Mouse (Mus musculus) heart, postnatal 25 days (tissue): ENCODE results near the gene 4931440F15Rik. TPM values are rescaled to one million over a fixed set of nuclear protein-coding genes. Genes with fewer than 3 reads are reported as not detected.

Experiments used
- DNase-seq: peaks from one replicate; pipeline ENCODE4 v3.0.0; 2022; ENCODE audit warnings: low spot score
- intact Hi-C: fragments of 180-260 bp; cut with DNase I; formaldehyde crosslinking; loops from one replicate; pipeline ENCODE4 v1.15.1; 2025
- total RNA-seq, 2 experiments: library from RNA; stranded (reverse); gene quantifications; 2 replicates each; pipeline ENCODE4 v1.2.3; 2021

Gene 4931440F15Rik
- total RNA-seq, 2 experiments from 2014 or later, result 1.8 to 2.3 TPM

DNA sequence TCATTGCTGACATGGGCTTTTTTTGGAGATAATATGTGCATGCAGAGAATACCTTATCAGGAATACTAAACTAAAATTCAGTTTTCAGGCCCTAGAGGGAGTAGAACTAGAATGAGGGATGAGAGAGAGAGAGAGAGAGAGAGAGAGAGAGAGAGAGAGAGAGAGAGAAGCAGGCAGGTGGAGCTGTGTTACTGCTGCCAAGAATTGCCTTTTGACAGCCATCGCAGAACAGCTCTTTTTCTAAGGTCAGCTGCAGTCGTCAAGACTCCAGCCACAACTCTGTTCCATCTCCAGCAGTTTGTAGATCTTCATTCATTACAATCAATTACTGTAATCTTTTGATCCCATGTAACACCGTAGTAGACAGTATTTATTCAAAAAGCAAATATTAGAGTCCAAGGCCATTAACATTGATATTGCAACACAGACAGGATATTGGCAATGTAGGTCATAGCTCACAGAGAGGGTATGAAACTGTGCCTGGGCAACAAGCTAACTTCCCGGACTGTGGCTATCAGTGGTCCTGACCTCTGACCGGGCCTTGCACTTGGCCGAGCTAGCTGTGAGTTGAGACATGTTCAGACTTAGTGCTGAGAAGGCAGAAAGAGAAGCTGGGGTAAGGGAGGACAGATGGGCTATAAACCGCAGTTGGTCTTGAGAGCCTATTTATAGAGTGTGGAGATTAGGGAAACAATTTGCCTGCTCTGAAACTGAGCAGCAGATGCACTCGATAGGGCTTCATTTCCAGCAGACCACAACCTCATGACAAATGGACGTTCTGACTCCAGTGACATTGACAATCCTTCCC, 17.1 kb downstream of the 4931440F15Rik start:
- intact Hi-C loops, result no loop called here
- DNase-seq, result peak; percentile 12

GRCm38 (mm10) chr11:29807325-29807724, 18.1 kb downstream of the 4931440F15Rik start:
- intact Hi-C loops, result no loop called here
- DNase-seq, result no peak

DNA sequence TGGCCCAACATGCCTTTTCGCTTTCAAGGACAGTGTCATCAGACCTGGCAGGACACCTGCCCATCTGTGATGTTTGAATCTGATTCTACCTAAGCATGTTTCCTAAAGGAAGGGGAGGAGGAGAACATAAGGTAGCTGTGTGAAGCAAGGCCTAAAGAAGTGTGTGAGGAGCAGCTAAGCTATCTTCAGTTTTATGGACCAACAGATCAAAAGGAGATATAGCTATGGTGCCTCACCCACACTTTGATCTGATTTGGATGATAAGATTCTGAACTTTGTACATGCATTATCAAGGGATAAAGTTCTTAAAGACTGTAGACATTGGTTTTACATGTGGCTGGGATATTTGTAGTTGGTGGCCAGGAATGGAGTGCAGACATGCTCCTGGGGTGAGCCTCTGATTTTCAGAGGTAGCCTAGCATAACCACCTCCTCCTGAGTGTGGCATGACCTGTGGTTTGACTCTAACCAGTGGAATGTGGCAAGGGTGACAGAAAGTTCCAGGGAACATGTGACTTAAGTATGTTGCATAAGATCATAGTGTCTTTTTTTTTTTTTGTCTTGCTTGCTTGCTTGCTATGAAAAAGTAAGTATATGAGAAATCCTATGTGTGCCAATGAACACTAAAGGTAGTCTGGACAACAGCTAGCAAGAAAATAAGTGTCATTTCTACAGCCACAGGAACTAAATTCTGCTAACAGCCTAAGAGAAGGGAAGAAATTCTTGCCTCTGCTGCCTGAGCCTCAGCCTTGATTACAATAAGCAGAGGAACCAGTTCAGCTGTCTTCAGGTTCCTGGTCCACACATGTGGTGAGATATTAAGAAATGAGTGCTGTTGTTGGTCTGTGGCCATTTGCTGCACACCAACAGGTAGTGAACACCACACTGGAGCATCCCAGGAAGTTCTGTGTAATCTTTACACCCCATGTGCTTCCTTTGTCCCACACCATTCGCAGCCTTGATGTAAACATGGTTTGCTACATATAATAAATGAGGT, 23.7 kb downstream of the 4931440F15Rik start:
- DNase-seq, result no peak
- intact Hi-C loops, result no loop called here

GRCm38 (mm10) chr11:29799839-29800238, 25.6 kb downstream of the 4931440F15Rik start:
- intact Hi-C loops, result no loop called here

GRCm38 (mm10) chr11:29795106-29795505, 30.4 kb downstream of the 4931440F15Rik start:
- intact Hi-C loops, result no loop called here
- DNase-seq, result no peak

More at GRCm38 (mm10) chr11:29799839-29800238, 25.6 kb downstream of the 4931440F15Rik start:
- no peak for DNase-seq

DNA sequence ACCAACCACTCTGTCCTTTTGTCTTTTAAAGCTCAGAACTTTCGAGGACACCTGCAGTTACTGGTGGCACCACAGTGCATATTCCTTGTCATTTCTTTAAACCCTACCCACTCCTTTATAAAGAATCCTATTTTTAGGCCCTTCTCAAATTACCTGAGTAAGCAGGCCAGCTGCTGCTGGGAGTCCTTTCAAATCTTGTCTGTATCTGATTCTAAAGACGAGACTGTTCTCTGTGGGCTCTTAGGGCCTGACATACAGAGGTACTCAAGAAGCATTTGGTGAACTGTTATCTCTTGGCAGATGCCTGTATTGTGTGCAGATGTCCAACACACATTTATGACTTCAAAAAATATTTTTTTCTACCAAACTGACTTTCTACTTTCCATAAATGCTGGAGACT, 31.0 kb downstream of the 4931440F15Rik start:
- DNase-seq, result no peak
- intact Hi-C loops, result no loop called here

GRCm38 (mm10) chr11:29790796-29791195, 34.7 kb downstream of the 4931440F15Rik start:
- no peak for DNase-seq
- intact Hi-C loops, result no loop called here

DNA sequence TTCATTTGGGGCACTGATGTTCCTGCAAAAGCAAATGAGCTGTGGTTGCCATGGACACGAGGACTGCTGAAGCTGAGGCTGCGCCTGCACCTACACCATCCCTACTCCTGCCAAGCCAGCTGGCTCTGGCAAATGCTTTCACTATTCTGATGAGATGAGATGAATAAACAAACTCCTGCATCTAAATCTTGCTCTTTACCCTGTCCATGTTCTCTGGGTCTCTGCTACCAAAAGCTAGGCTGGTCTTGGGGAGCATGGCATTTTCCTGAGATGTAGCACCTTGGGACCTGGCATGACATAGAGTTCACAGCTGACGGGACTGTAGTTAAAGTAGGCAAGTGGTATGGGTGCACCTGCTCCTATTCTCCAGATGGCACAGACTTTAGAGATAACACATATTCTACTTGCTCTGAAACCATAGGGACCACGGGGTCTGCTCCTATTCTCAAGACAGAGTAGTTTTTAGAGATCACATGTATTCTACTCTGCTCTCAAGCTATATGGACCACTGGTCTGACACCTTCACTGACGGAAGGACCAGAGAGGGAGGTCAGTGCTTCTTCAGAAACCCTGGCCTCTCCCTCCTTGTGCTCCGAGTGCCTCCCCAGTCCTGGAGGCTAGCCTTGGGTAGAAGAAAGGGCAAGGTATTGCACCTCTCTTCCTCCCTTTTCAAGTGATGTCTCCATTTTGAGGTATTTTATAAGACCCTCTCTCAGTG, 36.4 kb downstream of the 4931440F15Rik start:
- no peak for DNase-seq
- intact Hi-C loops, result no loop called here

GRCm38 (mm10) chr11:29788499-29788898, 37.0 kb downstream of the 4931440F15Rik start:
- intact Hi-C loops, result no loop called here
- no peak for DNase-seq

DNA sequence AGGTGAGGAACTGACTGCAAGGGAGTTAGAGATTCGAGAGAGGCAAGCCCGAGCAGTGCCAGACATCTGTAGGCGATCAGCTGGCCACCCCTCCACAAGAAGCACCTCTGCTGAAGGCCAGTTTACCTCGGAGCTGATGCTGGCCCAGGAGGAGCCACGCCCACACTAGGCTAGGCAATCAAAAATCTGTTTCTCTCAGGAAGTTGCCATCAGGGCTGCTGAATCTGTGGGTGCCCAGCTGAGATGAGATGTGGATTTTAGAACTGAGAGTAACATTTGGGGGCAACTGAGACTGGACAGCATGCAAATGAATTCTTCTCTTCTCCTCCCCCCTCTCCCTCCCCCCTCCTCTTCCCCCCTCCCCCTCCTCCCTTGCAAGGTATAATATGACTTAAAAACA, 38.0 kb downstream of the 4931440F15Rik start:
- intact Hi-C loops, result no loop called here
- no peak for DNase-seq

DNA sequence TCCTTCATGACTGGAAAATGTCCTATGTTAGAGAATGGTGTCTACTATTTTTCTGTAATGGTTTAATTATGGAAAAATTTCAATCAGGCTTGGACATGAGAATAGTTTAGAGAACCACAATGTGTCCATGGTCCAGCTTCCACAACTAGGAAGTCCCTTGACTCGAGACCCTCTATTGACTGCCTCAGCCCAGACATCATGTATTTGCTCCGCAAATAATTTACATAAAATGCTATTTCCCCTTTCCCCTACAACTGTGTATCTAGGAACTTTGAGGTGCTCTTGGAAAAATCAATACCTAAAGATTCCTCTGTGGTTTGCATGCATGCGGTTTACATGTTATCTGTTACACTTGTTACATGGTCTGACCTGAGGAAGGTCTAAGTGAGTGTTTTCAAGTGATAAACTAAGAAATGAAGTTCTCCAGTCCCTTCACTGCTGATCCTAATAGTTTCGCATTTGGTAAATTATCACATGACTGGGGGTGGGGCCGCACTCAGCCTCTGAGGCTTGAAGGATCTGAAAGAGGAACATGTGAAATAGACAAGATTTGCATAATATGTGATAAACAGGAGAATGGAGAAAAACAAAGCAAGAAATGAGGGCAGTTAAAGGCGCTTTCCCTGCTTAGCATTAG, 38.8 kb downstream of the 4931440F15Rik start:
- intact Hi-C loops, result no loop called here
- DNase-seq, result no peak

- no peak for DNase-seq
- intact Hi-C loops, result no loop called here
Measured at GRCm38 (mm10) chr11:29779409-29780026, 46.0 kb downstream of the 4931440F15Rik start.

DNA sequence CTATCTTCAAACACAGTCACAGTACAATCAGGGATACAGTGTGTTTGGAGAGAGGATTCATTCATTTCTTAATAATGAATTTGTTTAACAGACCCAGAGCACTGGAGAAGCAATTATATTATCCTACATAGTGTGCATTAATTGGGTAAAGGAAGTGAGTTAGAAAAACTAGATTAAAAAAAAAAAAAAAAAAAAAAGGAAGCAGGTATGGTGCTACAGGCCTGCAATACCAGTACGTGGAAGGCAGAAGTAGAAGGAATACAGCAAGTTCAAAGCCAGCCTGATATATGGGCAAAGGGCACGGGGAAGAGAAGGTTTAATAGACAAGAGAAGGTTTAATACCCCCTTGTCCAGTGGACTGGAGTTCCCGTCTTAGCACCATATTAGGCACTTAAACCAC, 46.5 kb downstream of the 4931440F15Rik start:
- intact Hi-C loops, result no loop called here
- no peak for DNase-seq

- DNase-seq, result peak; percentile 26
- intact Hi-C loops, result no loop called here
Measured at GRCm38 (mm10) chr11:29777964-29778363, 47.5 kb downstream of the 4931440F15Rik start.

DNA sequence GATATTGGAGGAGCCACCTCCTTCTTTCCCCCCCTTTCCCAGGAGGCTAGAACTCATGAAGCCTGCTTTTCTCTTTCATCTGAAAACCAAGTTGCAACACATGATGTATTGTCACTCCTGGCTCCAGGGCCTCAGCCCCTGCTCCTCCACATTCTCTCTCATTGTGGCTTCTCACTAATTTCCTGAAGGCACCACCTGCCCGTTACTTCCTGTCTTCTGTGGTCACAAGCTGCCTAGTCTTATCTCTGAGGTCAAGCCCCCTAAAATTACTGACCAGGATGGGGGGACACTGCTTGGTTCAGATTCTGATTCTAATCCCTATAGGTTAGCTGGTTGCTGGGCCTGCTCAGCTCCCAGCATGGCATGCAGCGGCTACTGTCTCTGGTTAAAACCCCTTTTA, 50.7 kb downstream of the 4931440F15Rik start:
- intact Hi-C loops, result no loop called here
- DNase-seq, result no peak

- intact Hi-C loops, result no loop called here
- no peak for DNase-seq
Measured at GRCm38 (mm10) chr11:29774296-29774695, 51.2 kb downstream of the 4931440F15Rik start.
